Mouse (Mus musculus) heart, postnatal 14 days (tissue): ENCODE measurements around the gene Acoxl. TPM values are rescaled to one million over a fixed set of nuclear protein-coding genes. Genes with fewer than 3 reads are reported as not detected.

Experiments used
- DNase-seq, 2 experiments: peaks; one replicate each; pipeline ENCODE4 v3.0.0; 2021 to 2022
- intact Hi-C: fragments of 180-260 bp; cut with DNase I; formaldehyde crosslinking; loops from one replicate; pipeline ENCODE4 v1.15.1; 2025
- total RNA-seq, 2 experiments: library from RNA; stranded (reverse); gene quantifications; 2 replicates each; pipeline ENCODE4 v1.2.3; 2021

Gene Acoxl
- total RNA-seq, 2 experiments from 2014 or later = not detected

- DNase-seq = no peak
- intact Hi-C loops = no loop called here
Measured at GRCm38 (mm10) chr2:127891056-127891455, 52.4 kb downstream of the Acoxl start.

GRCm38 (mm10) chr2:127894890-127895289 is 56.2 kb downstream of the Acoxl start:
- peak in 1 of 2 experiments; percentile 18 for DNase-seq
- intact Hi-C loops = no loop called here

- DNase-seq = no peak
- intact Hi-C loops = no loop called here
Measured at GRCm38 (mm10) chr2:127897718-127898117, 59.0 kb downstream of the Acoxl start.

GRCm38 (mm10) chr2:127904918-127905317 is 66.2 kb downstream of the Acoxl start:
- no peak for DNase-seq
- intact Hi-C loops = no loop called here

- intact Hi-C loops = no loop called here
- DNase-seq = no peak
Measured at GRCm38 (mm10) chr2:127906973-127907678, 68.5 kb downstream of the Acoxl start.

GRCm38 (mm10) chr2:127907679-127908042 is 69.0 kb downstream of the Acoxl start:
- DNase-seq = no peak
- intact Hi-C loops = no loop called here

- intact Hi-C loops = no loop called here
Measured at GRCm38 (mm10) chr2:127908881-127909280, 70.2 kb downstream of the Acoxl start.

GRCm38 (mm10) chr2:127909790-127910189 is 71.1 kb downstream of the Acoxl start:
- intact Hi-C loops = no loop called here
- DNase-seq = no peak

More at GRCm38 (mm10) chr2:127908881-127909280, 70.2 kb downstream of the Acoxl start:
- no peak for DNase-seq

GRCm38 (mm10) chr2:127911579-127911978 is 72.9 kb downstream of the Acoxl start:
- no peak for DNase-seq
- intact Hi-C loops = no loop called here

GRCm38 (mm10) chr2:127914047-127914446 is 75.4 kb downstream of the Acoxl start:
- DNase-seq = no peak
- intact Hi-C loops = no loop called here

- intact Hi-C loops = no loop called here
- no peak for DNase-seq
Measured at GRCm38 (mm10) chr2:127916804-127917410, 78.2 kb downstream of the Acoxl start.

GRCm38 (mm10) chr2:127919740-127920139 is 81.1 kb downstream of the Acoxl start:
- no peak for DNase-seq
- intact Hi-C loops = no loop called here

GRCm38 (mm10) chr2:127922036-127922901 is 83.6 kb downstream of the Acoxl start:
- intact Hi-C loops = no loop called here
- DNase-seq = no peak

- DNase-seq = no peak
- intact Hi-C loops = no loop called here
Measured at GRCm38 (mm10) chr2:127923077-127923680, 84.5 kb downstream of the Acoxl start.

GRCm38 (mm10) chr2:127926679-127927324 is 88.1 kb downstream of the Acoxl start:
- intact Hi-C loops = no loop called here

GRCm38 (mm10) chr2:127927452-127928273 is 89.0 kb downstream of the Acoxl start:
- DNase-seq = no peak
- intact Hi-C loops = no loop called here

More at GRCm38 (mm10) chr2:127926679-127927324, 88.1 kb downstream of the Acoxl start:
- no peak for DNase-seq

- intact Hi-C loops = no loop called here
- no peak for DNase-seq
Measured at GRCm38 (mm10) chr2:127928279-127928678, 89.6 kb downstream of the Acoxl start.

- no peak for DNase-seq
- intact Hi-C loops = no loop called here
Measured at GRCm38 (mm10) chr2:127928871-127929270, 90.2 kb downstream of the Acoxl start.

GRCm38 (mm10) chr2:127929939-127930715 is 91.5 kb downstream of the Acoxl start:
- intact Hi-C loops = no loop called here

More at GRCm38 (mm10) chr2:127929939-127930715, 91.5 kb downstream of the Acoxl start:
- no peak for DNase-seq
